Mouse (Mus musculus): Measurements from ENCODE around the gene Tbcd.

- TF ChIP-seq POLR2A (IDR thresholded peaks at IDR 0.05; ENCODE audit: control insufficient read depth, extremely low read depth, insufficient read depth, low read length, poor library complexity), result no peak
- TF ChIP-seq CTCF (IDR thresholded peaks at IDR 0.05; ENCODE audit: borderline replicate concordance, control insufficient read depth, extremely low read depth, insufficient read depth, low read length, poor library complexity), result no peak
Observed at GRCm38 (mm10) chr11:121420379-121420778, 31.4 kb upstream of the Tbcd start.

All from thymus, adult 2 months (tissue).